Mouse (Mus musculus) ES-Bruce4 (cell line): ENCODE results near the gene Txndc5.

ENCODE experiments used
- CTCF ChIP-seq: IDR thresholded peaks from one replicate; pipeline ENCODE4 v1.8.1; 2011; ENCODE audit warnings: low read depth, low read length
- POLR2A ChIP-seq: IDR thresholded peaks from one replicate; pipeline ENCODE4 v1.8.1; 2011; ENCODE audit warnings: low read length; ENCODE audit not compliant: insufficient read depth

DNA sequence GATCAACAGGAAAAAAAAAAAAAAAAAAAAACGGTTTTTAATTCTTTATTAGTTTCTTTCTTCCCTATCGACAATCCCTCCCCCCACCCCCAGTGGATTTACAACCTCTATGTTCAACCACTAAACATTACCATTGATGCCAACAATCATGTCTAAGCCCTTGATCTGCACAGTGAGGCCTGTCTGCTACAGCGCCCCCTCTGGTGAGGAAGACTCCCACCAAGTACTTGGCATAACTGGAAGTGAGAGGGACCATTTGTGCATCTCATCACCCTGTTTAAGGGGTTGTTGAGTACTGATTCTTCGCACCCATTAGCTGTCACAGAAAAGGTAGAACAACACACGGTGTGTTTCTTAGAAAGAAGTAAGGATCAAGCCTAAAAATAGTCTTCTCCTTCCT, 20.1 kb upstream of the Txndc5 start:
- no peak for TF ChIP-seq POLR2A
- TF ChIP-seq CTCF, result peak; percentile 51
